Mouse (Mus musculus) embryonic facial prominence, embryonic 12.5 days (tissue): ENCODE results near the gene Rreb1. TPM values are rescaled to one million over a fixed set of nuclear protein-coding genes. Genes with fewer than 3 reads are reported as not detected.

Source experiments
- ATAC-seq: fragments of 200-750 bp; cut with Nextera tagmentation; 2 replicates; pipeline ENCODE4 v1.8.0; 2017; ENCODE audit not compliant: insufficient number of reproducible peaks, insufficient read depth, low FRiP score, low TSS enrichment
- H3K27ac ChIP-seq: fragments of 300-500 bp; sonication (generic); 2 replicates; pipeline ENCODE4 v1.5.1; 2016; ENCODE audit warnings: mild to moderate bottlenecking
- H3K27me3 ChIP-seq: fragments of 300-500 bp; sonication (generic); 2 replicates; pipeline ENCODE4 v1.6.1; 2016; ENCODE audit warnings: mild to moderate bottlenecking, moderate library complexity
- H3K36me3 ChIP-seq: fragments of 300-500 bp; sonication (generic); 2 replicates; pipeline ENCODE4 v1.6.1; 2016; ENCODE audit warnings: mild to moderate bottlenecking
- H3K4me1 ChIP-seq: fragments of 300-500 bp; sonication (generic); 2 replicates; pipeline ENCODE4 v1.6.1; 2016
- H3K4me2 ChIP-seq: fragments of 300-500 bp; sonication (generic); replicated peaks from 2 replicates; pipeline ENCODE4 v1.6.1; 2016; ENCODE audit warnings: mild to moderate bottlenecking, moderate library complexity
- H3K4me3 ChIP-seq: fragments of 300-500 bp; sonication (generic); 2 replicates; pipeline ENCODE4 v1.5.1; 2016; ENCODE audit warnings: mild to moderate bottlenecking
- H3K9ac ChIP-seq: fragments of 300-500 bp; sonication (generic); 2 replicates; pipeline ENCODE4 v1.6.1; 2016; ENCODE audit warnings: mild to moderate bottlenecking, moderate library complexity
- H3K9me3 ChIP-seq: fragments of 300-500 bp; sonication (generic); 2 replicates; pipeline ENCODE4 v1.6.1; 2016; ENCODE audit warnings: mild to moderate bottlenecking, moderate library complexity
- WGBS: fragments of 180-500 bp; shearing (Covaris S2); methylation state at CpG from one replicate; pipeline ENCODE4 v1.1.7; 2016; 5-methylcytosine and 5-hydroxymethylcytosine counted together
- polyA plus RNA-seq: library from polyadenylated mRNA; unstranded; fragments of >200 nt; fragmentation: Nextera tagmentation; extraction: Ambion mirVana; gene quantifications from 2 replicates; pipeline ENCODE4 v1.2.1, GENCODE M21; 2016

Gene Rreb1
- polyA plus RNA-seq, 1 experiment from 2014 or later: 10.1 TPM

- H3K36me3 ChIP-seq: no peaks in the 10 kb centered on the region
- WGBS: under 1% methylated on average over 58 of the region's 59 CpGs
- peaks cover 39% of the 10 kb centered on the region for H3K4me1 ChIP-seq
- H3K4me2 ChIP-seq: peak overlapping the region; percentile 99
- H3K9ac ChIP-seq: peak overlapping the region; percentile 68
- H3K27ac ChIP-seq: peak overlapping the region; percentile 82; the same call in 1 of the 2 replicates
- ATAC-seq: peak; percentile 89
- H3K4me3 ChIP-seq: peak overlapping the region; percentile 61
- no peaks in the 10 kb centered on the region for H3K9me3 ChIP-seq
- H3K27me3 ChIP-seq: no peaks in the 10 kb centered on the region
These were observed 79.3 kb downstream of the Rreb1 start for GRCm38 (mm10) chr13:37857284-37858065.

GRCm38 (mm10) chr13:37858066-37858501, 79.9 kb downstream of the Rreb1 start:
- H3K4me2 ChIP-seq: peak overlapping the region; percentile 99
- peaks cover 45% of the 10 kb centered on the region for H3K4me1 ChIP-seq
- ATAC-seq: no peak
- peak overlapping the region; percentile 68 for H3K9ac ChIP-seq
- H3K9me3 ChIP-seq: no peaks in the 10 kb centered on the region
- no peaks in the 10 kb centered on the region for H3K36me3 ChIP-seq
- WGBS: 2% methylated on average over 19 of the region's 19 CpGs
- H3K27me3 ChIP-seq: no peaks in the 10 kb centered on the region
- peak overlapping the region; percentile 82 for H3K27ac ChIP-seq
- peak overlapping the region; percentile 61 for H3K4me3 ChIP-seq

DNA sequence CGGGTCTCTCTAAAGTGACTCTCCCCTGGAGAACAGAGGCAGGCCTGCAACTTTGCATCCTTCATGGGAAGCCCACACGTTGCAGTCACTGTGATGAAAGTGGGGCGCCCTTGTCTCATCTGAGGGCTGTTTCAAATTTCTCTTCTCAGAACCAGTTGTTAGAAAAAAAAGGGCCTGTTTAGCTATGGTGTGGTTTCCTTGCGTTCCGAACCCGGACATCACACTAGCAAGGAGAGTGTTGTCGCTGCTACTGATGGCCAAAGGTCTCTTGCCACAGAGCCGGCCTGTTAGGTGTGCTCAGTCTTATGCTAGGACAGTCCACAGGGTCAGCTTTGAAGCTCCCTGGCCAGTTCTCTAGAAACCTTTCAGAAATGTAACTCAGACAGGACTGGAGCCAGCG, 80.3 kb downstream of the Rreb1 start:
- Histone ChIP-seq H3K36me3 (no peaks in the 10 kb centered on the region), H3K27me3 (no peaks in the 10 kb centered on the region), H3K4me1 (peaks cover 47% of the 10 kb centered on the region), H3K4me2 (peak overlapping the region; percentile 99), H3K9me3 (no peaks in the 10 kb centered on the region), H3K9ac (peak overlapping the region; percentile 68), H3K27ac (peak overlapping the region; percentile 82), H3K4me3 (peak overlapping the region; percentile 61)
- WGBS: 28% methylated on average over 9 of the region's 9 CpGs
- ATAC-seq: no peak

DNA sequence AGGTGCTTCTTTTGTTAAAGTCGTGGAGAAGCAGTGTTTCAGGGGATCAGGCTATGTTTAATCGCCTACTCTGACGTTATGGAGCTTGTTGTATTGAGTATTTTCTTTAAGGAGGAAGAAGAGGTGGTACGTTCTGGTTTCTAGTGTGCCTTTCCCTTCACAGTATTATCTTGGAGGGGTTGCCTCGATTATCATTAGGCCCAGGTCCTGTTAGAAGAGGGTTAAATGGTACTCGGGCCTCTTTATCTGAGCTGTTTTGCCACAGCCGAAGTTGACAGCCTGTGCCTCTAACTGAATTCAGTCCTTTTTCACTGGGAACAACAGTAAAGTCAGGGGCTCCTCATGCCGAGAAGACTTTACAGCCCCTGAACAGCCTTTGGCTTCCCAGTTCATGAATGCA, 81.6 kb downstream of the Rreb1 start:
- no peak overlapping the region for H3K4me3 ChIP-seq
- no peaks in the 10 kb centered on the region for H3K9me3 ChIP-seq
- ATAC-seq: no peak
- H3K4me2 ChIP-seq: no peak overlapping the region
- H3K27me3 ChIP-seq: no peaks in the 10 kb centered on the region
- peaks cover 37% of the 10 kb centered on the region for H3K4me1 ChIP-seq
- WGBS: 61% methylated on average over 8 of the region's 8 CpGs
- H3K36me3 ChIP-seq: no peaks in the 10 kb centered on the region
- H3K27ac ChIP-seq: no peak overlapping the region
- H3K9ac ChIP-seq: no peak overlapping the region

GRCm38 (mm10) chr13:37860204-37860603, 82.0 kb downstream of the Rreb1 start:
- 73% methylated on average over 3 of the region's 3 CpGs for WGBS
- H3K9me3 ChIP-seq: no peaks in the 10 kb centered on the region
- no peak for ATAC-seq
- no peak overlapping the region for H3K4me3 ChIP-seq
- H3K27ac ChIP-seq: no peak overlapping the region
- H3K9ac ChIP-seq: no peak overlapping the region
- peaks cover 34% of the 10 kb centered on the region for H3K4me1 ChIP-seq
- no peaks in the 10 kb centered on the region for H3K36me3 ChIP-seq
- H3K4me2 ChIP-seq: no peak overlapping the region
- H3K27me3 ChIP-seq: no peaks in the 10 kb centered on the region

DNA sequence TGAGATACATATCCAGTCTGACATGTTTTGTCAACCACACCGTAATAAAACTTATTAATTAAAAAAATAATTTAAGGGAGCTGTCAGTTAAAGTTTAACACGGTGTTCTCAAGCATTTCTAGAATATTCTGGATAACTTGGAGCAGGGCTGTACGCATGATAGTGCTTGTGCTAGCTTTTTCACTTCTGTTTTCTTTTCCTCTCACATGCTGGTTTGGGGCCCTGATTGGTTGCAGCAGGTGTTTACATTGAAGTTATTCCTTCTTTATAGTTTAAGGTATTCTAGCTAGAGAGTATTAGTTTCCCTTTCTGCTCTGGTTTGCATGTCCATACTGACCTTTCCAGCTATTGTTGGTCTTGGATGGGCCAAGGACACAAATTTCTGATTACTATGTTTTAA, 82.6 kb downstream of the Rreb1 start:
- Histone ChIP-seq H3K36me3 (no peaks in the 10 kb centered on the region), H3K9me3 (no peaks in the 10 kb centered on the region), H3K4me1 (peaks cover 34% of the 10 kb centered on the region), H3K27me3 (no peaks in the 10 kb centered on the region), H3K27ac (0 out of 2 replicates have a peak overlapping the region, but pooled peaks have one; percentile 20), H3K4me3 (no peak overlapping the region), H3K9ac (no peak overlapping the region), H3K4me2 (no peak overlapping the region)
- ATAC-seq: no peak
- 79% methylated on average over 3 of the region's 3 CpGs for WGBS

DNA sequence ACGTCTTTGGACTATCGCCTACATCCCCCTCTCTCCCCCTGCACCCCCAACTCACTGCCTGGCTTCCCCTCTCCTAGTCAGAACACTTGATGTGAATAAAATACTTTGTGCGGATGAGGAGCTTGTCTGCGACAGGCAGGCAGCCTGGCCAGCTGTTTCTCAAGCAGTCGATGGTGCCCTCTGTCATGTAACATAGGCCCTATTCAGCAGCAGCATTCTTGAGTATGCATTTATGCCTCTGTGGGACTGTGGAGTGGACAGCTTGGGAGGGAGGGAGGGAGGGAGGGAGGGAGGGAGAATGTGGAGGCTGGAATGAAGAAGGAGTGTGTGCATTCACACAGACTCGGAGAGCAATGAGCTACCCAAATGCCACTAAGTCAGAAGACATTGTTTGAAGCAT, 84.3 kb downstream of the Rreb1 start:
- H3K4me2 ChIP-seq: peak overlapping the region; percentile 6; the same call in 1 of the 2 replicates
- no peaks in the 10 kb centered on the region for H3K36me3 ChIP-seq
- ATAC-seq: peak; percentile 22; the same call in 1 of the 2 replicates
- peak overlapping the region; percentile 76 for H3K27ac ChIP-seq
- no peak overlapping the region for H3K9ac ChIP-seq
- no peak overlapping the region for H3K4me3 ChIP-seq
- WGBS: 11% methylated on average over 6 of the region's 6 CpGs
- no peaks in the 10 kb centered on the region for H3K27me3 ChIP-seq
- H3K4me1 ChIP-seq: peaks cover 44% of the 10 kb centered on the region
- H3K9me3 ChIP-seq: no peaks in the 10 kb centered on the region

- no peak overlapping the region for H3K4me3 ChIP-seq
- H3K9me3 ChIP-seq: no peaks in the 10 kb centered on the region
- no peak overlapping the region for H3K9ac ChIP-seq
- WGBS: 86% methylated on average over 5 of the region's 5 CpGs
- H3K36me3 ChIP-seq: no peaks in the 10 kb centered on the region
- H3K4me2 ChIP-seq: no peak overlapping the region
- ATAC-seq: no peak
- peaks cover 36% of the 10 kb centered on the region for H3K4me1 ChIP-seq
- H3K27ac ChIP-seq: no peak overlapping the region
- no peaks in the 10 kb centered on the region for H3K27me3 ChIP-seq
These were observed 85.4 kb downstream of the Rreb1 start for GRCm38 (mm10) chr13:37863643-37864042.

DNA sequence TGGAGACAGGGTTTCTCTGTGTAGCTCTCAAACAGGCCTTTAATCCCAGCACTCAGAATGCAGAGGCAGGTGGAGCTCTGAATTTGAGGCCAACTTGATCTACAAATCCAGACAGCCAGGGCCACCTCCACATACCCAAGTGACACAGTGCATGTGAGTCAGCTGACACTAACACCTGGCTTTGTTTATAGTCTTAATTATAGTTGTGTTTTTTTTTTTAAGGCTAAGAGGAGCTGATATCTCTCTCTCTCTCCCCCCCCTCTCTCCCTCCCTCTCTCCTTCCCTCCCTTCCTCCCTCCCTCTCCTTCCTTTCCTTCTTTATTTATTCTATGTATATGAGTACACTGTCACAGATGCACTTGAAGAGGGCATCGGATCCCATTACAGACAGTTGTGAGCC, 86.5 kb downstream of the Rreb1 start:
- no peak overlapping the region for H3K27ac ChIP-seq
- no peaks in the 10 kb centered on the region for H3K36me3 ChIP-seq
- H3K4me3 ChIP-seq: no peak overlapping the region
- no peak overlapping the region for H3K4me2 ChIP-seq
- WGBS: 96% methylated on average over 1 of the region's 1 CpGs
- H3K9me3 ChIP-seq: no peaks in the 10 kb centered on the region
- H3K27me3 ChIP-seq: no peaks in the 10 kb centered on the region
- no peak overlapping the region for H3K9ac ChIP-seq
- ATAC-seq: no peak
- H3K4me1 ChIP-seq: peaks cover 35% of the 10 kb centered on the region

- Histone ChIP-seq H3K4me2 (no peak overlapping the region), H3K4me1 (peaks cover 34% of the 10 kb centered on the region), H3K27me3 (no peaks in the 10 kb centered on the region), H3K9me3 (no peaks in the 10 kb centered on the region), H3K27ac (no peak overlapping the region), H3K9ac (no peak overlapping the region), H3K4me3 (no peak overlapping the region), H3K36me3 (no peaks in the 10 kb centered on the region)
- ATAC-seq: no peak
- 41% methylated on average over 5 of the region's 5 CpGs for WGBS
These were observed 88.1 kb downstream of the Rreb1 start for GRCm38 (mm10) chr13:37866296-37866695.

GRCm38 (mm10) chr13:37866846-37867245, 88.6 kb downstream of the Rreb1 start:
- Histone ChIP-seq H3K9me3 (no peaks in the 10 kb centered on the region), H3K4me2 (no peak overlapping the region), H3K27me3 (no peaks in the 10 kb centered on the region), H3K9ac (no peak overlapping the region), H3K27ac (no peak overlapping the region), H3K4me1 (peaks cover 29% of the 10 kb centered on the region), H3K36me3 (no peaks in the 10 kb centered on the region), H3K4me3 (no peak overlapping the region)
- ATAC-seq: no peak
- 47% methylated on average over 3 of the region's 3 CpGs for WGBS

- no peak overlapping the region for H3K4me2 ChIP-seq
- no peaks in the 10 kb centered on the region for H3K27me3 ChIP-seq
- H3K9ac ChIP-seq: no peak overlapping the region
- no peak overlapping the region for H3K27ac ChIP-seq
- H3K4me3 ChIP-seq: no peak overlapping the region
- 83% methylated on average over 12 of the region's 12 CpGs for WGBS
- ATAC-seq: no peak
- peaks cover 14% of the 10 kb centered on the region; the same call in 1 of the 2 replicates for H3K4me1 ChIP-seq
- no peaks in the 10 kb centered on the region for H3K9me3 ChIP-seq
- H3K36me3 ChIP-seq: no peaks in the 10 kb centered on the region
These were observed 92.1 kb downstream of the Rreb1 start for GRCm38 (mm10) chr13:37870118-37870908.
